Mouse (Mus musculus): ENCODE data around the gene Vmac.

GRCm38 (mm10) chr17:56683546-56684140 lies 34.2 kb downstream of the Vmac start:
- no peak for TF ChIP-seq CTCF (IDR thresholded peaks at IDR 0.05; ENCODE audit: low read depth)
- no peak for TF ChIP-seq EP300 (IDR thresholded peaks at IDR 0.05; ENCODE audit: low read depth)

All from liver, postnatal 0 days (tissue).